Mouse (Mus musculus) lung, postnatal 0 days (tissue): ENCODE measurements around the gene Ell.

Experiments used
- CTCF ChIP-seq: IDR thresholded peaks from 2 replicates; pipeline ENCODE4 v1.5.1; 2016; ENCODE audit warnings: antibody characterized with exemption, mild to moderate bottlenecking
- EP300 ChIP-seq: IDR thresholded peaks from 2 replicates; pipeline ENCODE4 v1.6.1; 2016; ENCODE audit warnings: antibody characterized with exemption, mild to moderate bottlenecking, control low read depth

DNA sequence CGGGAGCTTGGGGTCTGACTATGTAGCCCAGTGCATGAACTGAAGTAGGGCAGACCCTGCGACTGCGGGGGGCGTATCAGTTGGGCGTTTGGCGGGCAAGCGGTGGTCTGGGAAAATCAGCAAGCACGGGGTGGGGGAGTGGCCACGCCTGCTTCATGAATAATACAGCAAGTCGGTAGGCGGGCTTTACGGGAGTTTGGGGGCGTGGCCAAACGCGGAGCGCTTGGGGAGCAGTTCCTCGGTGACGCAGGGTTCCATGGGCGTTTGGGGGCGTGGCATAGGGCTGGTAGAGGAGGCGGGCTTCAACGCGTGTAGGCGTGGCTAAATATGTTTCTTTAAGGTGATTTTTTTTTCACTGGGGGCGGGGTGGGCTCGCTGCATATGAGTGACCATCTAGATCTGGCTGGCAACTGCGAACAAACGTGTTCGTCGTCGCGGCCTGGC is 602 bp upstream of the Ell start:
- no peak for TF ChIP-seq CTCF
- no peak for TF ChIP-seq EP300
